Mouse (Mus musculus): ENCODE measurements at regions not wholly inside any gene's neighbourhood (a gene's known extent, or its start where the extent isn't known, plus 50 kb on each side); places are given as distances from the start of the nearest gene placed in this dataset.

GRCm38 (mm10) chr3:128081430-128081829 lies 185.3 kb upstream of the Fam241a start:
- no peak overlapping the region for H3K9ac ChIP-seq (replicated peaks)
- no peak for ATAC-seq (replicated peaks)
- 93% methylated on average over 1 of the region's 1 CpGs for WGBS
- no peaks in the 10 kb centered on the region for H3K27me3 ChIP-seq
- H3K36me3 ChIP-seq: no peaks in the 10 kb centered on the region
- no peak overlapping the region for H3K4me2 ChIP-seq (replicated peaks)
- H3K4me3 ChIP-seq: no peak overlapping the region
- no peak overlapping the region for H3K27ac ChIP-seq (replicated peaks)
- H3K4me1 ChIP-seq: no peaks in the 10 kb centered on the region
- no peaks in the 10 kb centered on the region for H3K9me3 ChIP-seq

DNA sequence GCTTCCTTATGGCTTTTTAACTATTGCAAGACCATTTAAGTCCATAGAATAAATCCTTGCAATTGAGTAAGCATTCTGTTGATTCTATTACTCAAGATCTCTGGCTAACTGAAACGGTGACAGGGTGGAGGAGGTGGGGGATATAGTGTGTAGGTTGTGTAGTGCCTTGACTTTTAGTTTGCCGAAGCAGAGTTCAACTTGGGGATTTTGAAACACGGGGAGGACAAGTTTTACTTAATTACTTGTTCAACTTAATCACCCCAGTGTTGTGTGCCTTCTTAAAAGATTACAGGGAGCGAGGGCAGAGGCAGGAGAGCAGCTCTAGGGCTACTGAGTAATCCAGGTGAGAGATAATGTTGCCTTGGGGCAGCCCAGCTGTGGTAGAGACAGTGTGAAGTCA lies 171.7 kb upstream of the Fam241a start:
- Histone ChIP-seq H3K4me1 (no peaks in the 10 kb centered on the region), H3K9ac (replicated peaks) (no peak overlapping the region), H3K4me3 (no peak overlapping the region), H3K9me3 (no peaks in the 10 kb centered on the region), H3K27ac (replicated peaks) (no peak overlapping the region), H3K36me3 (no peaks in the 10 kb centered on the region), H3K27me3 (no peaks in the 10 kb centered on the region), H3K4me2 (replicated peaks) (no peak overlapping the region)
- ATAC-seq (replicated peaks): no peak
- 82% methylated on average over 4 of the region's 4 CpGs for WGBS

DNA sequence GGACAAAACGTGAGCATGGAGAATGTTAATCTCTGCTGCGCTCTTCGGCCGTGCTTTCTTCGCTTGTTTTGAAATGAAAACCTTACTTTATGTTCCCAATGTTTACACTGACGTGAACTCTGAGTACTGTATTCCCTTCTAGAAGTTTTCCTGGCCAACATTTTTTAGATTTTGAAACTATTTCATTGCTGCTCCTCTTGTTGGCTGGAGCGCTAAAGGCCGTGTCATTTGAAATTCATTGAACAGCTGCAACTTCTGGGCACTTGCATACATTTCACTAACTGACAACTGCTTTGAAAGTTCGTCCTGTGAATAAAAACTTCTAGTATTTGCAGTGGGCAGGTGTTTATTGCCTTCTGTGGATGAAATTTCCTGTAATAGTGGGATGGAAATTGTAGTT lies 157.9 kb upstream of the Fam241a start:
- Histone ChIP-seq H3K9me3 (no peaks in the 10 kb centered on the region), H3K27me3 (no peaks in the 10 kb centered on the region), H3K9ac (replicated peaks) (no peak overlapping the region), H3K27ac (replicated peaks) (no peak overlapping the region), H3K4me3 (no peak overlapping the region), H3K4me1 (no peaks in the 10 kb centered on the region), H3K4me2 (replicated peaks) (no peak overlapping the region), H3K36me3 (no peaks in the 10 kb centered on the region)
- no peak for ATAC-seq (replicated peaks)
- WGBS: 80% methylated on average over 9 of the region's 9 CpGs

GRCm38 (mm10) chr3:128043709-128044108 lies 147.6 kb upstream of the Fam241a start:
- Histone ChIP-seq H3K27ac (replicated peaks) (no peak overlapping the region), H3K4me1 (no peaks in the 10 kb centered on the region), H3K9ac (replicated peaks) (no peak overlapping the region), H3K27me3 (no peaks in the 10 kb centered on the region), H3K36me3 (no peaks in the 10 kb centered on the region), H3K4me3 (no peak overlapping the region), H3K4me2 (replicated peaks) (no peak overlapping the region), H3K9me3 (no peaks in the 10 kb centered on the region)
- no peak for ATAC-seq (replicated peaks)
- WGBS: 89% methylated on average over 3 of the region's 3 CpGs

GRCm38 (mm10) chr3:128040407-128041115 lies 144.4 kb upstream of the Fam241a start:
- Histone ChIP-seq H3K27me3 (no peaks in the 10 kb centered on the region), H3K4me3 (no peak overlapping the region), H3K4me2 (replicated peaks) (no peak overlapping the region), H3K4me1 (no peaks in the 10 kb centered on the region), H3K27ac (replicated peaks) (no peak overlapping the region), H3K9ac (replicated peaks) (no peak overlapping the region), H3K9me3 (no peaks in the 10 kb centered on the region), H3K36me3 (no peaks in the 10 kb centered on the region)
- WGBS: 65% methylated on average over 12 of the region's 12 CpGs
- ATAC-seq (replicated peaks): no peak

DNA sequence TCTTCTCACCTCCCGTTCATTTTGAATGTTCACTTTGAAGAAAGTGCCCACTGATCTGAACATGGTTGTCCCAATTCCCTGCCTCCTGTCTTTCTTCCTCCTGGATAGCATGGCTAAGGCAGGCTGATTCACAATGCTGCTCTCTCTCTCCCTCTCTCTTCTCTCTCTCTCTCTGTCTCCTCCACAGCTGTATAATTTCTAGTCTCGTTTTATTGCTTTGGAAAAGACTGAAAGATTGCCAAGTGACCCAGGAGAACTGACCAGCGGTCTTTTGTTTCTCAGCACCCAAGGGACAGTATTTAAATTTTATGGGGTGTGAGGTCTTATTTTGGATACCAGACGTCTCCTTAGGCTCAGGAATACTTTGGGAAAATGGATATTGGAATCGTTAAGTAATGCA lies 143.1 kb upstream of the Fam241a start:
- Histone ChIP-seq H3K9ac (replicated peaks) (no peak overlapping the region), H3K27me3 (no peaks in the 10 kb centered on the region), H3K4me2 (replicated peaks) (no peak overlapping the region), H3K36me3 (no peaks in the 10 kb centered on the region), H3K4me3 (no peak overlapping the region), H3K27ac (replicated peaks) (no peak overlapping the region), H3K4me1 (no peaks in the 10 kb centered on the region), H3K9me3 (no peaks in the 10 kb centered on the region)
- WGBS: 56% methylated on average over 5 of the region's 5 CpGs
- ATAC-seq (replicated peaks): no peak

DNA sequence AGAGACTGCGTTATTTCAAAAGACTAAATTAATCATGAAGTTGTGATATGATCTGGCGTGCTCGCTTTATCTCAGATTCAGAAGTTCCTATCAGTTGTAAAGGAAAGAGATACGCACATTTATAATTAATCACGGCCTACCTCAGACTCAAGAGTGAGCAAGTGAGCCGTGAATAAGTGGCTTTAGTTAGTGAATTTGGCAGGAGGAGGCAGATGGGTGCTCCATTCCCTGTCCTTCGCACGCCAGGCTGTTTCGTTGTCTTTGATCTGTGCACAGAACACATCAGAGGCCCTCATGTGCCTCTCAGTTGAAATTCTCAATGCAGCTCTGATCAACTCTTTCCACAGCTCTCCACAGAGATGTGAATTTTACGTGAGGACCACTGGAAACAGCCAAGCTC lies 140.4 kb upstream of the Fam241a start:
- no peak overlapping the region for H3K4me3 ChIP-seq
- no peaks in the 10 kb centered on the region for H3K4me1 ChIP-seq
- ATAC-seq (replicated peaks): no peak
- 42% methylated on average over 10 of the region's 10 CpGs for WGBS
- H3K27ac ChIP-seq (replicated peaks): no peak overlapping the region
- no peaks in the 10 kb centered on the region for H3K36me3 ChIP-seq
- no peak overlapping the region for H3K9ac ChIP-seq (replicated peaks)
- H3K4me2 ChIP-seq (replicated peaks): no peak overlapping the region
- H3K9me3 ChIP-seq: no peaks in the 10 kb centered on the region
- no peaks in the 10 kb centered on the region for H3K27me3 ChIP-seq

DNA sequence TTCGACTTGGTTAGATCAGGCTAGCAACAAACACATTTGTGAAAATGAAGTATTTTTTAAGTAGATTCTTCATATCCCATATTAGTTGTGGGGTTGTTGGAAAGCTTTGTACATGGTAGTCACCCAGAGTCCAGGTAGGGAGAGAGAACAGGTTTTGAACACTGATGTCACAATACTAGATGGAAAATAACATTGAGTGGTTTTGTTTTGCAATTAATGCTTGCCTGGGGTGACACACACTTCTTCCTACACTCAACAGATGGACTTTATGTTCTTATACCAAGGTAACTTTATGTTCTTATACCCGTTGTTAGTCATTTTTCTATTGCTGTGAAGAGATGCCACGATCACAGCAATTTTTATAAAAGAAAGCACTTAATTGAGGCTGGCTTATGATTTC lies 134.2 kb upstream of the Fam241a start:
- Histone ChIP-seq H3K9me3 (no peaks in the 10 kb centered on the region), H3K4me3 (no peak overlapping the region), H3K36me3 (no peaks in the 10 kb centered on the region), H3K27ac (replicated peaks) (no peak overlapping the region), H3K4me1 (peaks cover 5% of the 10 kb centered on the region; the same call in 1 of the 2 replicates), H3K9ac (replicated peaks) (no peak overlapping the region), H3K4me2 (replicated peaks) (no peak overlapping the region), H3K27me3 (no peaks in the 10 kb centered on the region)
- WGBS: 90% methylated on average over 3 of the region's 3 CpGs
- ATAC-seq (replicated peaks): no peak

DNA sequence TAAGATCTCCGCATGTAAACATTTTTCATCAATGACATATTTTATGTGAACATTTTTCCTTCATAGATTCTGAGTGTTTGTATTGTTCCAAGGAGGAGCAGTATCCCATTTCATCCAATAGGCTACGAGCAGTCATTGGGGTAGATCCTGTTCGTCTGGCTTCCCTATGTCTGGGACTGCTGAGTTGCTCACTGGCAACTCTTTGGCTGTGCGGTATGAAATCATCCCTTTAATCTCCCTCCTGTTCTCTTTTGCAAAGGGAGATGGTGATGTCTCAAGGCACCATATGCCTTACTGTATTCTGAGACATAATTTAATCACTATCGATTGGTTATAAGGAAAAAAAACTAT lies 133.4 kb upstream of the Fam241a start:
- 52% methylated on average over 5 of the region's 5 CpGs for WGBS
- no peak overlapping the region for H3K9ac ChIP-seq (replicated peaks)
- no peaks in the 10 kb centered on the region for H3K36me3 ChIP-seq
- no peak overlapping the region for H3K4me2 ChIP-seq (replicated peaks)
- H3K9me3 ChIP-seq: no peaks in the 10 kb centered on the region
- no peaks in the 10 kb centered on the region for H3K27me3 ChIP-seq
- H3K4me1 ChIP-seq: peaks cover 5% of the 10 kb centered on the region; the same call in 1 of the 2 replicates
- 0 out of 2 replicates have a peak, but pooled peaks have one; percentile 19 for ATAC-seq (replicated peaks)
- no peak overlapping the region for H3K4me3 ChIP-seq
- H3K27ac ChIP-seq (replicated peaks): no peak overlapping the region

DNA sequence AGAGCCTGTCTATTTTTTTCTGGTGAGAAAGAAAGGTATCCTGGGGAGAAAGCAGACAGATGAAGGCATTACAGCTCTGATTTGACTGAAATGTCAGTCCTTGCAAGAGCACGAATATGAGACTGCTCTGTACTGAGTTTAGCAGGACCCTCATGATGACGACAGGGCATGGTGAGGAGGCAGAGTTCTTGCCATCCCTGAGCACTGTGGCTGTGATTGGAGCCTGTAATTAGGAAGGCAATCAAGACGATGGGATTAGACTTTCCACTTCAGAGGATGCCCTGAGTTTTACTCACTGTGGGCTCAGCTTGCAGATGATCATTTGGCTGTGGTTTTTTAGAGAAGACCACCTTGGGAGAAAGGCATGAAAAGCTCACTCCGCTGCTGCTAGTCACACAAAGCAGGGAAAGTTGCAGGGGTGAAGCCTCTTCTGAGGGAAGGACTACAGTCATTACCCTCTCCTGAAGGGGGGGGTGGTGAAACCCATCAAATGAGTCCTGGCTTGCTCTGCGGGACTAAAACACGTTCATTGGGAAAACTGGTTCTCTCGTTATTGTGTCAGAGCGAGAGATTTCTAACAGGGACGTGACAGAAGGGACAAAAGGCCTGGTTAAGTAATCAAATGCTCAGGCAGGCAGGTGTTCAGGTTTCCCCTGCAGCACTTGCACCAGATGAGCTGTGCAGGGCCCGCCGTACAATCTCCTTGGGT lies 132.9 kb upstream of the Fam241a start:
- Histone ChIP-seq H3K9me3 (no peaks in the 10 kb centered on the region), H3K36me3 (no peaks in the 10 kb centered on the region), H3K4me1 (peaks cover 5% of the 10 kb centered on the region; the same call in 1 of the 2 replicates), H3K27me3 (no peaks in the 10 kb centered on the region), H3K27ac (replicated peaks) (no peak overlapping the region), H3K9ac (replicated peaks) (no peak overlapping the region), H3K4me3 (no peak overlapping the region), H3K4me2 (replicated peaks) (no peak overlapping the region)
- 9% methylated on average over 11 of the region's 11 CpGs for WGBS
- ATAC-seq (replicated peaks): 0 out of 2 replicates have a peak, but pooled peaks have one; percentile 48

- Histone ChIP-seq H3K4me1 (peaks cover 5% of the 10 kb centered on the region; the same call in 1 of the 2 replicates), H3K4me2 (replicated peaks) (no peak overlapping the region), H3K4me3 (no peak overlapping the region), H3K27ac (replicated peaks) (no peak overlapping the region), H3K9ac (replicated peaks) (no peak overlapping the region), H3K9me3 (no peaks in the 10 kb centered on the region), H3K27me3 (no peaks in the 10 kb centered on the region), H3K36me3 (no peaks in the 10 kb centered on the region)
- 90% methylated on average over 12 of the region's 12 CpGs for WGBS
- no peak for ATAC-seq (replicated peaks)
These were observed 128.7 kb upstream of the Fam241a start for GRCm38 (mm10) chr3:128024856-128025255.

DNA sequence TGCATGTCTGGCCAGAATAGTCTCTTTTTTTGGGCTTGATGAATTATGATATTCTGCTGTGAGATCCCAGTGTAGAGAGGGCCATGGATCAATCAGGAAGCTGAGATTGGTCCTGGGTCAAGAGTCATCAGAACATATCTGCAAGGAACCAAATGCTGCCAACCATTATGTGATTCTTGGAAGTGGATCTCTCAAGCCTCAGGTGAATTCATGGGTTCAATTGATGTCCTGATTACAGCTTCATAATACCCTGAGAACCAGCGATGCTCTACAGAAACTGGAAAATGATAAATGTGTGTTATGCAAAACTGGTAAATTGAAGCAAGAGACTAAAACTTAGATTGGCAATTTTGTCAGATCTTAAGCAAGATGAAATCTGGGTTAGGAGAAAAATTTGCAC lies 118.8 kb upstream of the Fam241a start:
- Histone ChIP-seq H3K9ac (replicated peaks) (no peak overlapping the region), H3K36me3 (no peaks in the 10 kb centered on the region), H3K4me2 (replicated peaks) (no peak overlapping the region), H3K27ac (replicated peaks) (no peak overlapping the region), H3K4me1 (no peaks in the 10 kb centered on the region), H3K9me3 (no peaks in the 10 kb centered on the region), H3K27me3 (no peaks in the 10 kb centered on the region), H3K4me3 (no peak overlapping the region)
- 91% methylated on average over 1 of the region's 1 CpGs for WGBS
- ATAC-seq (replicated peaks): no peak
